Mouse (Mus musculus): Measurements from ENCODE around the gene Atg7. TPM values are rescaled to one million over a fixed set of nuclear protein-coding genes. Genes with fewer than 3 reads are reported as not detected.

Gene Atg7
- total RNA-seq, 2 experiments from 2014 or later = 26.0 to 26.4 TPM

GRCm38 (mm10) chr6:114682092-114682711 lies 39.3 kb downstream of the Atg7 start:
- no peak for DNase-seq (ENCODE audit: low spot score in 2 of 2)
- intact Hi-C loops (cut with DNase I) = no loop called here

- intact Hi-C loops (cut with DNase I) = no loop called here
- no peak for DNase-seq (ENCODE audit: low spot score in 2 of 2)
Observed at GRCm38 (mm10) chr6:114683741-114684140, 40.8 kb downstream of the Atg7 start.

- intact Hi-C loops (cut with DNase I) = no loop called here
- no peak for DNase-seq (ENCODE audit: low spot score in 2 of 2)
Observed at GRCm38 (mm10) chr6:114684407-114684806, 41.5 kb downstream of the Atg7 start.

GRCm38 (mm10) chr6:114685412-114685811 lies 42.5 kb downstream of the Atg7 start:
- intact Hi-C loops (cut with DNase I) = no loop called here
- no peak for DNase-seq (ENCODE audit: low spot score in 2 of 2)

GRCm38 (mm10) chr6:114687035-114687434 lies 44.1 kb downstream of the Atg7 start:
- no peak for DNase-seq (ENCODE audit: low spot score in 2 of 2)
- intact Hi-C loops (cut with DNase I) = no loop called here

GRCm38 (mm10) chr6:114690661-114691060 lies 47.8 kb downstream of the Atg7 start:
- intact Hi-C loops (cut with DNase I) = no loop called here
- no peak for DNase-seq (ENCODE audit: low spot score in 2 of 2)

GRCm38 (mm10) chr6:114691530-114691929 lies 48.6 kb downstream of the Atg7 start:
- peak in 1 of 2 experiments; percentile 27 for DNase-seq (ENCODE audit: low spot score in 2 of 2)
- intact Hi-C loops (cut with DNase I) = no loop called here

- intact Hi-C loops (cut with DNase I) = no loop called here
- DNase-seq (ENCODE audit: low spot score in 2 of 2) = peak in 1 of 2 experiments; percentile 33
Observed at GRCm38 (mm10) chr6:114692691-114693090, 49.8 kb downstream of the Atg7 start.

DNA sequence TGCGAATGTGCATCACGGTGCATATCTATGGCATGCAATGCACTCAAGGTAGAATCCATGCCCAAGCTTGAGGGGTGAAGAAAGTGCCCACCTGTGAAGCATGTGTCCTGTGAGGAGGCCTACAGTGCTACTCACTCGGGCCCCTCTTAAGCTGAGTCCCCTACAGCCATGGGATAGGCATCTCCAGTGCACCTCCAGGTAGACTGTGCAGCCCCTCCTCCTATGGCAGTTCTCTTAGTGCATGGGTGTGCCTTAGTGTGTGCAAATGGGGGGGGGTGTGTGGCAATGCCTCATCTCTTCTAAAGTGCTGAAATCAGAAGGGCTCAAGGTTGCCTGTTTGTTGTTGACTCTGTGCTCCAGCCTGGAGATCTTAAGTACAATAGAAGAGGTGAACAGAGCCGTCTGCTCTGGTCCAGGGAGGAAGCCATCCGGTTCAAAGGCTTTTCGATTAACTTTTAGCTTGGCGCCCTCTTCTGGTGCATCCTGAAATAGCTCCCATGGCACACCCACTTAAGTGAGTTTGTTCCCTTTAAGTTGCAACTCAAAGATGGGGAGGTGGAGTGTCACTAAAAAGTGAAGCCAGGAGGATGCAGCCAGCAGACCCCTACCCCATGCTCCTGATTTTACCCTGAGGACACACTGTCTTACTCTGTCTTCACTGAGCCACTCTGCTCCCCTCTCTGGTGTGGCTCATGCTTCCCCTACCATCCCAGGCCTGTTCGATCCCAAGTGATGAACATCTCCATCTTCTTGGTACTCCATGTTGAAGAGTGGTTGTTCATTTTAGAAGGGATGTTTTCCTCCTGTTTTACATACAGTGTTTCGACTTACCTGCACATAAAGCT lies 55.0 kb downstream of the Atg7 start:
- peak; percentile 65 to 79 for DNase-seq (ENCODE audit: low spot score in 2 of 2)
- intact Hi-C loops (cut with DNase I) = loop anchor here (2.0 to 5.0 kb wide), 4 partner anchors 236 to 611 kb away; no protein-coding TSS in a partner anchor

- intact Hi-C loops (cut with DNase I) = loop anchor here (5.0 kb wide), 3 partner anchors 236 to 611 kb away; no protein-coding TSS in a partner anchor
- DNase-seq (ENCODE audit: low spot score in 2 of 2) = peak in 1 of 2 experiments; percentile 56
Observed at GRCm38 (mm10) chr6:114698578-114698977, 55.7 kb downstream of the Atg7 start.

GRCm38 (mm10) chr6:114700704-114701103 lies 57.8 kb downstream of the Atg7 start:
- intact Hi-C loops (cut with DNase I) = no loop called here
- DNase-seq (ENCODE audit: low spot score in 2 of 2) = no peak

GRCm38 (mm10) chr6:114707032-114707431 lies 64.1 kb downstream of the Atg7 start:
- intact Hi-C loops (cut with DNase I) = no loop called here
- no peak for DNase-seq (ENCODE audit: low spot score in 2 of 2)

DNA sequence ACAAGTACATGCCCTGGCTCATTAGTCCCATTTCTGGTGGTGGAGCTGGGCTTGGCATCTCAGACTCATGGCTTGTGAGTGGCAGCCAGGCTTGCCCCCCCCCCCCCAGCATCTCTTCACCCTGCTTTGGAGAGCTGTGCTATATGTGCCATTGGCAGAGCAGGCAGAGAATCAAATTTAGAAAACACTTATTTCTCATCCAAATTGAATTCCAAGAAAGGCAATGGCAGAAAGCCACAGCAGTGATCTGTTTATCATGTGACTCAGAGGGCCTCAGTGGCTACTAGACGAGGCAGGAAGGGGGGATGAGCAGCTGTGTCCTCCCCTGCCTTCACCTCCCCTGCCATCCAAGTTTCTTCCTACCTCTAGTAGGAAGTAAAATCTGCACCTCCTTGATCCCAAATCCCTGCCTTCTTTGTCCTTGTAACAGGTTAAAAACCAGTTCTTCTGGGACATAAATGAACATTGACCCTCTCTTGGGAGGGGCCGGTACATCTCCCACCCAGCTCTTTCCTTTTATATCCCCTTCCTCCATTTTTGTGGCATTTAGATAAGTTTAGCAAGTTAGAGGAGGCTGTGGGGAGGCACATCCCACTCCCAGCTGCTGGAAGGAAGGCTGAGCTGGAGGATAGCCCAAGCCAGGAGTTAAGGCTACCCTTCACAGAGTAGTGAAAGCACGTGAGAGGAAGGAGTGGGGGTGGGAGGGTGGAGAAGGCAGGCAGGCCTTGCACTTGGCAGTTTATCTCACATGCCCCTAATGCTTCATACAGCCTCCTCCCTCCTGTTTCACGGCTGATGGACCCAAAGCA lies 69.5 kb downstream of the Atg7 start:
- intact Hi-C loops (cut with DNase I) = loop anchor here (1.0 to 5.0 kb wide), 4 partner anchors 256 to 365 kb away; partner anchors contain the start of gene Vgll4
- peak; percentile 63 to 97 for DNase-seq (ENCODE audit: low spot score in 2 of 2)

DNA sequence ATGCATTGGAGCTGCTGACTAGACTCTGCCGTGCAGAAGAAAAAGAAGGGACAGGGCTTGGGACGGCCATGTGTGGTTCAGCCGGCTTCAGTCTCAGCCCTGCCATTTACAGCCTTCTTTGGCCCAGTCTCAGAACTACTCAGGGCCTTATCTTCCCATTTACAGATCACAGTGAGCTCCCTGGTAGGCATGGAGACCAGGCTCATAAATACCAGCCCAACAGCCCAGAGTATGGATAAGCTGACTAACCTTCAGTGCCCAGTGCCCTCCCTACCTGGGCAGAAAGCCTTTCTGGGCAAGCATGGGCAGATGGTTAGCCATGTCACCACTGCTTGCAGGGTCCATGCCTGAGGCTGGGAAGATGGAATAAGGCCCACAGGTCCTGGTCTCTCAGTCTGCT lies 70.6 kb downstream of the Atg7 start:
- intact Hi-C loops (cut with DNase I) = loop anchor here (2.0 to 5.0 kb wide), 3 partner anchors 255 to 366 kb away; partner anchors contain the start of gene Vgll4

DNA sequence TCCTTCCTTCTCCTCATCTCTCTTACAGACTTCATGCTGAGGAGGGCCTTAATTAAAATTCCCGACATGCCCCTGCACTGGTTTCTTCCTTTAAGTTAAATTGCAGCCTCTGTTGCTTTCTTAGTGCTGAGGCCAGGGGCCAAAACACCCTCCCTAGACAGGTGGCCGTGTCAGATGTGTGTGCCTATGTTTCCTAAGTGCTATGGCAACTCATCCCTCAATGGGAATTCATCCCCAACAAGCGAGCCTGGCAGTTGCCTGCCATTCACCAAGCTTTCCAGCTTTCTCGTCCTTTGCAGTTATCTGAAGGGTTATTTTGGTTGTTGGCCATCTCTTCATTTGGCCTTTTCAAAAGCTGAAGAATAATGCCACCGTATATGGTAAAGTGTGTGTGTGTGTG lies 71.8 kb downstream of the Atg7 start:
- peak in 1 of 2 experiments; percentile 13 for DNase-seq (ENCODE audit: low spot score in 2 of 2)

More for the DNA sequence above, 70.6 kb downstream of the Atg7 start:
- no peak for DNase-seq (ENCODE audit: low spot score in 2 of 2)

GRCm38 (mm10) chr6:114715289-114716030 lies 72.6 kb downstream of the Atg7 start:
- intact Hi-C loops (cut with DNase I) = no loop called here
- no peak for DNase-seq (ENCODE audit: low spot score in 2 of 2)

More for the DNA sequence above, 71.8 kb downstream of the Atg7 start:
- intact Hi-C loops (cut with DNase I) = loop anchor here (5.0 kb wide), 2 partner anchors 278 to 367 kb away; no protein-coding TSS in a partner anchor

DNA sequence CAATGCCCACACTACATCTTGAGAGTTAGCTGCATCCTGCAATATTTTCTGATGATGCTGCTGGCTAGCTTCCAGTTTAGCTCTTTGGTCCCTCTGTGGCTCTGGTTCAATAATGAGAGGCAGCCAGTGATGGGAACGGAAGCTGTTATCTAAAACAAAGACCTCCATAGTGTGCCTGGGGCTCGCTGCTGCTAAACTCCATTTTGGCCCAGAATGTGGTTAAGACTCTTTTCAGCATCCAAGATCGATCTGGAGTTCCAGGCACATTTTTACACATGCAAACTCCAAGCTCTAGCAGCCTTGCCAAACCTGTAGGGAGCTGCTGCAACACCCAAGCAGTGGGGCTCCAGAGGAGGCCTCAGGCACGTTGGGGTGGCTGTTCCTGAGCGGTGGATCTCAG lies 76.2 kb downstream of the Atg7 start:
- intact Hi-C loops (cut with DNase I) = loop anchor here (2.0 kb wide), 1 partner anchor 58 kb away; no protein-coding TSS in a partner anchor
- peak; percentile 25 to 58 for DNase-seq (ENCODE audit: low spot score in 2 of 2)

- DNase-seq (ENCODE audit: low spot score in 2 of 2) = no peak
- intact Hi-C loops (cut with DNase I) = loop anchor here (2.0 to 5.0 kb wide), 2 partner anchors 57 to 313 kb away; no protein-coding TSS in a partner anchor
Observed at GRCm38 (mm10) chr6:114719665-114720064, 76.8 kb downstream of the Atg7 start.

DNA sequence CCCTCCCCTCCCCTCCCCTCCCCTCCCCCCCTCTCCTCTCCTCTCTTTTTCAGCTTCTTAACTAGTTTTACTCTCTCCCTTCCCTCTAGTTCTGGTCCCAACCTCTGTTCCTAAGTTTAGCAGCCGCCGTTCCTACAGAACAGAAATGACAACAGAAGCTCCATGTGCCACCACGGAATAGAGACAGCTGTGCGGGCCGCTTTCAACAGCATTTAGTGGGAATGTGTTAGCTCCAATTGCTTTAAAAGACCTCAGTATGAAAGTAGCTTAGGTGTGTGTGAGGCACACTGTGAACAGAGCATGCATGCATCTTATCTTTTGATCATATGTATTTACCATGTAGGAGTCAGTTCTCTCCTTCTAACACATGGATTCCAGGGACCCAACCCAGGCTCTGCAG lies 79.1 kb downstream of the Atg7 start:
- intact Hi-C loops (cut with DNase I) = loop anchor here (2.0 to 5.0 kb wide), 2 partner anchors 285 to 310 kb away; no protein-coding TSS in a partner anchor
- DNase-seq (ENCODE audit: low spot score in 2 of 2) = peak; percentile 20 to 67
